Mouse (Mus musculus) ZHBTc4 (cell line): ENCODE results near the gene Cyb561d1.
A peak's percentile ranks its signal among the peaks of the same experiment; 100 is the strongest.

Experiments
- DNase-seq: peaks from one replicate; pipeline ENCODE4 v3.0.0-alpha.2; 2011; ENCODE audit warnings: low read depth, low spot score

Gene Cyb561d1

GRCm38 (mm10) chr3:108203621-108204325 is 2.8 kb upstream of the Cyb561d1 start:
- peak; percentile 82 for DNase-seq

GRCm38 (mm10) chr3:108203212-108203611 is 2.2 kb upstream of the Cyb561d1 start:
- DNase-seq, result no peak

- DNase-seq, result no peak
Observed at GRCm38 (mm10) chr3:108202506-108202905, 1.5 kb upstream of the Cyb561d1 start.

GRCm38 (mm10) chr3:108199231-108199630 is 1.8 kb downstream of the Cyb561d1 start:
- no peak for DNase-seq

- peak; percentile 33 for DNase-seq
Observed at GRCm38 (mm10) chr3:108197066-108197497, 3.9 kb downstream of the Cyb561d1 start.

GRCm38 (mm10) chr3:108195941-108196590 is 4.9 kb downstream of the Cyb561d1 start:
- DNase-seq, result no peak

GRCm38 (mm10) chr3:108195287-108195686 is 5.7 kb downstream of the Cyb561d1 start:
- DNase-seq, result no peak

- DNase-seq, result no peak
Observed at GRCm38 (mm10) chr3:108193686-108194085, 7.3 kb downstream of the Cyb561d1 start.

- DNase-seq, result no peak
Observed at GRCm38 (mm10) chr3:108189897-108190296, 11.1 kb downstream of the Cyb561d1 start.

- DNase-seq, result peak; percentile 43
Observed at GRCm38 (mm10) chr3:108188716-108189490, 12.1 kb downstream of the Cyb561d1 start.

GRCm38 (mm10) chr3:108187111-108187795 is 13.8 kb downstream of the Cyb561d1 start:
- DNase-seq, result peak; percentile 40

GRCm38 (mm10) chr3:108186098-108187047 is 14.6 kb downstream of the Cyb561d1 start, which contains the start of gene Amigo1:
Gene Amigo1 (plus strand): TSS chr3:108186335.
- DNase-seq, result peak; percentile 67

GRCm38 (mm10) chr3:108185460-108186097 is 15.4 kb downstream of the Cyb561d1 start:
- peak; percentile 50 for DNase-seq

GRCm38 (mm10) chr3:108184742-108185141 is 16.3 kb downstream of the Cyb561d1 start:
- DNase-seq, result no peak

GRCm38 (mm10) chr3:108180514-108180913 is 20.5 kb downstream of the Cyb561d1 start:
- no peak for DNase-seq

GRCm38 (mm10) chr3:108178756-108179715 is 22.0 kb downstream of the Cyb561d1 start:
- DNase-seq, result peak; percentile 63

- DNase-seq, result no peak
Observed at GRCm38 (mm10) chr3:108174672-108175531, 26.1 kb downstream of the Cyb561d1 start.

GRCm38 (mm10) chr3:108169199-108169598 is 31.8 kb downstream of the Cyb561d1 start:
- DNase-seq, result no peak
